Mouse (Mus musculus) right cerebral cortex, adult 18-20 months (tissue): ENCODE results near the gene Tmem132c.
"Not testable (repeated sequence)": the region's sequence is repeated elsewhere in the genome, so short reads cannot be mapped to it uniquely, and the experiment has no call there.

ENCODE experiments used
- DNase-seq: peaks from one replicate; pipeline ENCODE4 v3.0.0; 2022; ENCODE audit warnings: mixed read lengths

The Tmem132c gene

DNA sequence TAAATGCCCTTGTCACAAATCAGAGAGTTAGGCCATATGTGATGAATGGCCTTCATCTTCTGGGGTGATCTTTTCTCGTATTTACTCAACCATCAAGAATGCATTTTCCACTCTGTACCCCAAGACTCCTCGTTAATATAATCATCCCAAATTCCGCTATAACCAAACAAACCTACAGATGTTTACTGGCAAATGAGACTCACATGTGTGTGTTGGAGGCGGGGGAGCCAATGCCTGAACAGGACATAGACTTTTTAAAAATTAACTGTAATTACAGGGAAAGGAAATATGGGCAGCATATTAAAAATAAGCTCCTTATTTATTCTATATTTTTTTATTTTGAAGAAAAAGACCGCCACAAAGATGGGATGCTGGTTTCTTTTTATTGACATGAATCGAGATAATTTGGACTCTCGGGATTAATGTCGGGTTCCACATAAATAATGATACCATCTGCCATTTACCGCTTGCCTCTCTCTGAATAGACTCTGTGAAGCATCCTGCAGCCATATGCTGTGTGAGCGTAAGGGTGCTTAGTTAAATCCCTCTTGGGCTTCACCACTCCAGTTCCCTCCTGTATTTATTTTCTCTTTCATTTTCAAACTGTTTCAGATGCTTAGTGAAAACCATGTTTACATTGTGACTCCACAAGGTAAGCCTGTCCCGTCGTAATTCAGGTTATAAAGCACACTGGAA lies 105.6 kb downstream of the Tmem132c start:
- DNase-seq = no peak

DNA sequence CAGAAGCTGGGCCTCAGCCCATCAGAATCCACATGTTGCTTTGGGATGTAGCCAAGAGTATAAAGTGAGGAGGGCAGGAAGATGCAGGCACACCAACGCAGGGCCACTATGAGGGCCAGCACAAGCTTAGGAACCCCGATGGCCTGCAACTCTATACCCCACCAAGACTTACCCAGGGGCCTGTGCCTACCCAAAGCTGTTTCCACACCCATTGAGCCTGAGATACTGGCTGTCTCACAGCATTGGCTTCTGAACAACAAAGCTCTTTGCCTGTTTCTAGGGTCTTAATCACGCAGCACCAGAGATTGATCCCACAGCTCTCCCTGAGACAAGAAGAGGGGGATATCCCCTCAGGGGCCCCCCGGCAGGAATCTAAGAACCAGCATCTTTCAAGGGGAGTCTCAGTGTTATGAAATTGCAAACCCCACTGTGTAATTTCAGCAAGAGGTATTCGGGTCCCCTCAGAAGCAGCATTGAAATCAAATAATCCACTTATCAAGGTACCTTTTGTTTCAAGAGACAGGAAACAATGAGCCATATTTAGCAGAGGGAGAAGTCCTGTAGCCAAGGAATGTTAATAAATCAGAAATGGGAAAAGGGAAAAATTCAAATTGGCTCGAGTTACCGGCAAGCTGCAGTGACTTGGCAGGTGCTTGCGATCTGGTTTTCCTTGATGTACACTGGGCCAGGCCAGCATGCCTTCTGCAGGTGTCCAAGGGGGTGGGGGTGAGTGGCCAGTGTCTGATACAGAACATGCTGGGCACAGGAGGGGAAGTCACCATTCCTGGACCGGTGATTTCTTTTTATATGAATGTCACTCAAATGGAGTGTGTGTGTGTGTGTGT lies 107.8 kb downstream of the Tmem132c start:
- no peak for DNase-seq

DNA sequence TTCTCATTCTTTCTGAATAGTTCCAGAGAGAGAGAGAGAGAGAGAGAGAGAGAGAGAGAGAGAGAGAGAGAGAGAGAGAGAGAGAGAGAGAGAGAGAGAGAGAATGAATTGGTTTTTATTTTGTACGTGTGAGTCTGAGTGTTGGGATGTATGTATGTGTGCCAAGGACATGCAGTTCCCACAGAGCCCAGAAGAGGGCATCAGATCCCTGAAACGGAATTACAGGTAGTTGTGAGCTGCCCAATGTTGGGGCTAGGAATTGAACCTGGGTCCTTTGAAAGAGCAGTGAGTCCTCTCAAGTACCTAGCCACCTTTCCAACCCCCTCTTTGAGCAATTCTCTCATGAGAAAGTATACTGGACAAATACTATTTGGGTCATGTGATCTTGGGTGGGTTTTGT lies 111.4 kb downstream of the Tmem132c start:
- no peak for DNase-seq

DNA sequence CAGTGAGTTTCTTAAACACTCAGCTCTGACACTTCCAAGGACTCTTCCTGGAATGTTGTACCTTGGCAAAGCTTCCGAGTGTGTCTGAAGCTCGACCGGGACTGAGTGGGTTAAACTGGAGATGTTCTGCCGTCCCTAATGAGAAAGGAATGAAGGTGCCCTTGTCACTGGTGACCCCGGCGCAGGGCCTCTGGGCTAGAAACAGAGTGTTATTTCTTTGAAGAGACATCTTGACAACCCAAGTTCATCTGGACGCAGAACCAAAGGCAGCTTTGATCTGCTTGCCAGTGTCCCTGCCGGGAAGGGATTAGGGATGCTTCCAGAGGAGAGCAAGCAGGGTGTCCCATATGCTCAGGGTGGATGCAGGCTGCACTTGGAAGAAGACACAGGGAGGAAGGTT lies 114.2 kb downstream of the Tmem132c start:
- no peak for DNase-seq

DNA sequence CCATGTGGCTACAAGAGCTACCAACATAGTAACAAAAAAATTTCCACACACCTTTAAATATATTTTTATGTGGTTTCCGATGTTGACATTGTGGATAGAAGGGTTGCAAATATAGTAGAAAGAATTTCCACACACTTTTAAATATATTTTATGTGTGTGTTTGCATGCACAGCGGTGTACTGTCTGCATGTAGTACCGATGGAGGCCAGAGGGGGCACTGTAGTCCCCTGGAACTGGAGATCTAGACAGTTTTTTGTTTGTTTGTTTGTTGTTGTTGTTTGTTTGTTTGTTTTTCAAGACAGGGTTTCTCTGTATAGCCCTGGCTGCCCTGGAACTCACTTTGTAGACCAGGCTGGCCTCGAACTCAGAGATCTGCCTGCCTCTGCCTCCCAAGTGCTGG lies 116.3 kb downstream of the Tmem132c start:
- not testable (repeated sequence) for DNase-seq

DNA sequence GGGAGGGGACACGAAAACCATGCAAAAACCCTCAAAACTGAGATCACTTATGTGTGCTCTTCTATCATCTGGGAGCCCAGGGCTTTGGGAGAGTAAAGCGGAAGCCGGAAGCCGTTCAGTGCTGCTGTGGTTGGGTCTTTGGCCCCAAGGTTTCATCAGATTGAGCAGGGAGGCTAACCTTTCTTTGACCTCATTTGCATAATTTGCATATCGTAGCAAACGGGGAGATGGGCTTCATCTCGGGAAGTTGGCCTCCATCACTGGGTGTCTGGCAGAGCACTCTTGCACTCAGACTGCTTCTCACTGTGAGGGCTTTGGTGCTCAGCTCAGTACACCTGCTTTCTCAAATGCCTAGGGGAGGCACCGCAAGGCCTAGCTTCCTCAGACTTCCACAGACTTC lies 119.5 kb downstream of the Tmem132c start:
- DNase-seq = no peak

DNA sequence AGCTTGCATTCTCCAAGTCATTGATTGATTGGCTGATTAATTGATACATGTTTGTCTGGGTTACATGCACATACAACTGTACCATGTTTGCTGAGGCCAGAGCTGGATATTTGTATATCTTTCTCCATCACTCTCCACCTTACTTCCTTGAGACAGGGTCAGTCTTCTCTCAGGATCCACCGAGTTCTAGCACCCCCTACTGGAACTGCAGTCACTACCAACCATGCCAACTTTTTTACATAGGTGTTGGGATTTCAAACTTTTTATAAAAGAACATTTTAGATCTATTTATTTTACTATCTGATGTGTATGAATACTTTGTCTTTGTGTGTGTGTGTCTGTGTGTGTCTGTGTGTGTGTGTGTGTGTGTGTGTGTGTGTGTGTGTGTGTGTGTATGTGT lies 123.5 kb downstream of the Tmem132c start:
- no peak for DNase-seq

DNA sequence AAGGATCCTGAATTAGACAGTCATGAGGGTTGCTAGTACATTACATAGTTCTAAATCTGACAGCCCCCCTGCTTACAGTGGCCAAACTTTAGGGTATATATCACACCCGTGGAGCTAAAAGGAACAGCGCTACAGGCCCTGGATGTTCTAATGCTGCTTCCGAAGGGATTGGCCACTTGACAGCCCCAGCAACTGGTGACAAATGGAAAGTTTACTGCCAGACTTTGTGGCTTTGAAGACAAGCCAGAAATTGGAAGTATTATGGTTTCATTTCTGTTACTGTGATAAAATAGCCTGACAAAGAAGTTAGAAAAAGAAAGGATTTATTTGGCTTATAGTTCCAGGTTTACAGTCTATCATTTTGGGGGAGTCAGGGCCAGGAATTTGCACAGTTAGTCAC lies 126.6 kb downstream of the Tmem132c start:
- no peak for DNase-seq

DNA sequence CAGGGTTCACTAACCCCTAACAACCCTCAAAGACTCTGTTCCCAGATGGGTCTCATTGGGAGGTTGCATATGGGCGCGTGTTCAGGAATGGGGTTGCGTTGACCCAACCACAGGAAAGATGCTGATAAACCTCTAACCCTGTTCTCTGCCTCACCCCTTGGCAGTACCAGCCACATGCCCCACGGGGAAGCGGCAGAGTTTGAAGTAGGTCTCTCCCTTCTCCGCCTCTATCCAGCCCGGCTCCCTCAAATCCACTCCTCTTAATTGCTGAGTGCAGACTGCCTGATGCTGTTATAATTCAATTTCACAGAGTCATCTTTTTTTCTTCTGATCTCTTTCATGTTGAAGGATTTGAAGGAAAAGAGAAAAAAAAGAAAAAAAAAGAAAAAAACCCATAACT lies 128.2 kb downstream of the Tmem132c start:
- DNase-seq = no peak

DNA sequence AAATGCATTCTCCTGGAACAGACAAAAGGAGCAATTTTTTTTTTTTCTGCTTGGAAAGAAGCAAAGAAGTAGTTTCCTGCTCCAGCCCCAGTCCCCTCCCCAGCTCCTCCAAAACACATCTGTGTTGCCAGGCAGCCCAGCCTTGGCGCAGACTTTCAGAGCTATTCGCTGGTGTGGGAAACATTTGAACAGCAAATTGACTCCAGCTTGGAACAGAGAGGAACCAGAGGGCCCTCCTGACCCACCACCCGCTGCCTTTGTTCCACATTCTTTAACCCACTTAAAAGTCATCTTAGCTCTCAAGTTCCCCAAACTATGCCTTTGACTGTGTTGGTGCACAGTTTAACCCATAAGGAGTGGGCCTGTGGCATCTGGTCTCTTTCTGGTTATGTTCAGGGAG lies 128.9 kb downstream of the Tmem132c start:
- no peak for DNase-seq

DNA sequence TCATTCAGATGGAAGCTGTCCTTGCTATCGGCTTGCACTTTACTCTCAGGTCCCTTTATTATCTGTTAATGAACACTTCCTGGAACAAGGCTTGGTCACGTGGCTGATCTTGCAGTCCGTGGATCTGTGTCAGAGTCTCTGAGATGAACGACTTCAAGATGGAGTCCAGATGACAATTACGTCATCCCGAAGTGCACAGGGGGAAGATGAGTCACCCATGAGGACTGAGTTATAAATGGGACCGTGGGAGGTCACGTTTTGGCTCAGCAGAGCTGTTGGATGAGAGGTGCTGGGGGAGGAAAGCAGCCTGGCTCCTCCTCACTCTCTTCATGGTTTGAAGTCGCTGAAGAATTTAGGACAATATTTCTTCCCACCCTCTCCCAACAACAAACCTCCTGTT lies 132.6 kb downstream of the Tmem132c start:
- peak; percentile 80 for DNase-seq

DNA sequence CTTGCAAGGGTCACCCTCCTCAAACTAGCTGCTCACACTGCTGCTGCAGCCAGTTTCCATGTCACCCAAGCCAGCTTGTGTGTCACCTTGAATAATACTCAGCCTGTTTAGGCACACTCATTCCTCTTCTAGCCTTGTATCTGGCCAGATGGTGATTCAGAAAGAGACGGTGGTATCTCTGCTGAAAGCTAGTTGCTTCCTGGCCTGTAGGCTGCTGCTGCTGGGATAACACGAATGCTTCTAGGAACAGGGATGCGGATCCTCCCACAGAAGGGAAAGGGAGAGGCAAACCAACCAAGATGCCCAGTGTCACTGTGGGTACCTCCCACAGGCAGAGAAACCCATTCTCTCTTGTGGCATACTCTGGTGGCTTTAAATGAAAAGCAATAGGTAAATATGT lies 134.0 kb downstream of the Tmem132c start:
- peak; percentile 17 for DNase-seq

DNA sequence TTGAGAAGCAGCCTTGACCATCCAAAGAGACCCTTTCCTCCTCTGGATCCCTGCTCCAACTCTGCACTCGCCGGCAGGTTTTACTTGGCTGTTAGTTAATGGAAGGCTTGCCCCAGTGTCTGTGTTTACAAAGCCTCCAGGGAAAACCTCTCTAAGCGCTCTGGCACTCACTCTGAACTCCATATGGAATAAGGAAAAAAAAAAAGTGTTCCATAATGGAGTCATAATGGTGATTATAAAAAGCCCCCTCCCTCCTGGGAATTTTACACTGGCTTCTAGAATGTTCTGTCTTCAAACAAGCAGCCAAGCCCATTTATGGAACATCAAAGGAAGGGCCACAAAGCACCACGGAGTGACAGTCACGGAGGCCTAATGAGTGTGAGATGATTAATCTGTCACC lies 136.9 kb downstream of the Tmem132c start:
- no peak for DNase-seq

DNA sequence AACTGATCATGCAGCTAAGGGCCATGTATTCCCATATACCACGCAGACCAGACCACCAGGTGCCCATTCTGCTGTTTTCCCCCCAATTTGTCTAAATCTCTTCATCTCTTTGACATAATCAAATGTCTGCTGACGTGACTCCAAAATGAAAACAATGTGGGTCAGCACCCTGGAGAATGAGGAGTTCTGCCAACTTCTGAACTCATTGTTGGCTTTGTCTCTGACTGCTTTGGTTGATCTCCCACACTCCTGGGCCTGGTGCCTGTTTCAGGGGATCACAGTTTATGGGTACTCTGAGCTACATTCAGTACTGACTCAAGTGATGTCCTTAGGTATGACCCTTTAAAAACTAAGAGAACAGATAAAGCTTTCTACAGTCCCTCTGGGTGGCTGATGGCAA lies 137.7 kb downstream of the Tmem132c start:
- no peak for DNase-seq

DNA sequence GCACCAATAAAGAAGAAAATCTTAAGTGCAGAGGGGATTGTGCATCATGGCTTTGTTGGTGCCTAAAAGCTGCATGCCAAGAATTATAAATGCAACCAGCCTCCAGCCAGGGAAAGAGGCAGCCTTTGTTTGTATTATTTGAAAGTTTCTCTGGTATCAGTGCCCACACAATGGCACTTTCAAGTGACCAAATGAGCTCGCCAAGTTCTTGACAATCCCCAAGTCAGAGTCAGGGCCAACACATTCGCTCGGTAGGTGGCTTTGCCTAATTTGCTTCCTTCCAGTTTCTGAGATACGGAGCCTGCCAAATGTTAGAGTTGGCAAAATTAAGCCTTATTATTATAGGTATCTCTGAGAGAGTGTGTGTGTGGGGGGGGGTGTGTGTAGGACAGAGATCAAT lies 139.6 kb downstream of the Tmem132c start:
- no peak for DNase-seq

DNA sequence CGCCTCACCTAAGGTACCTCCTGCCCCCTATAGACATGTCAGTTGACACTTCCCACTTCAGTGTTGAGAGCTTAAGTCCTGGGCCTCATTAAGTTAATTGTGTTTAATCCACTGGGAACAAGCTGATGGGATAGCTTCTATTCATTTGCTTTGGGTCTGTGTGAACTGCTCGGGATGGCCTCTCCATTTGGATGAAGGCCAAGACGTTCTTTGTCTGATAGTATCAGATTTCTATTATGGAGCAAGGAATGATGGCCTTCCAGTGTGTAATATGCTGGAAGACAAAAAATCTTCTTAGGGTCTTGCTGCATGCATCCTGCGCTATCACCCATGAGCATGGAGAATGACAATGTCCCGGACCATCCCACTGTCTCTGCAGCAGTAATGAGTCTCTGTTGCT lies 141.0 kb downstream of the Tmem132c start:
- no peak for DNase-seq

DNA sequence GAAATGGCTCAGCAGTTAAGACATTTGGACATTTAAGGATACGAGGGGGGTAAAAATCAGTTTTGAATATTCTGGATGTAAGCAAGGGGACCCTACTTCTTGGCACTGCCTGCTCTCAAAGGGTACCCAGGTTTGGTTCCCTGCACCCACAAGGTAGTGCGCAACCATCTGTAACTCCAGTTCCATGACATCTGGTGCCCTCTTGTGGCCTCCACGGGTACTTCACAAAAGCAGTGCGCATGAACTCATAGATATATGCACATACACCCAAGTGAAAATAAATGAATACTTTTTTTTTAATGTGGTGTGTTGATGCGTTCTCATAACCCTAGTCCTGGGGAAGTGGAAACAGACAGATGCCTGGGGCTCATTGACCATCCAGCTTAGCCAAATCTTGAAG lies 149.6 kb downstream of the Tmem132c start:
- DNase-seq = no peak

DNA sequence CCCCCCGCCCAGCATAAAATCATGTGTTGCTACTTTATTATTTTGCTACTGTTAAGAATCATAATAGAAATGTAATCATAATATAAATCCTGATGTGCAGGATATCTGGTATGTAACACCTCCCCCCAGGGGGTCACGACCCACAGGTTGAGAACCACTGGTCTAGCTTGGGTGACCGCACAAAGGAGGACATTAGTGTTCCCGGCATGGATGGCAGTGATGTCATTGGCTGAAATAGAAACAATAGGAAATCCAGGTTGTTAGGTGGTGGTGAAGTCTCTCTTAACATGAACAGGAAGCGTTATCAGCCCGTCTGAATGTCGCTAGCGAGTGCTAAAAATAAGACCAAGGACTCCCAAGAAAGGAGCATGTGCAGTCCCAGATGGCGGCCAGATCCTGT lies 155.3 kb downstream of the Tmem132c start:
- DNase-seq = no peak

DNA sequence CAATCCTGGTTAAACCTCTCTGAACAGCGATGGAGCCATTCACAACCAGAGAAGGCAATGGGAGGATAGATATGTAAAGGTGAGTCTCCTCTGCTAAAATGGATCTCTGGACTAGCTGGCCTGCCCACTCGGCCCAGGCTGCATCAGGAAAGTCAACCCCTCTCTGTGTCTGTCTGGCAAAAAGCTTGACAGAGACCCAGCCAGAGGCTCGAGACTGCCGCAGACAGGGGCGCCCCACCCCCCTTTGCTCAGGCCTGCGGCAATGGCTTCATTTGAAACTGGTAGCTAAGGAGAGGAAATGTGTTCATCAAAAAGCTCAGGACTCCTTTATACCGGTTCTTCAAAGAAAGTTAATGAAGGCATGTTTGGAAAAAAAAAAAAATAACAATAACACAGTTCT lies 156.4 kb downstream of the Tmem132c start:
- DNase-seq = no peak

DNA sequence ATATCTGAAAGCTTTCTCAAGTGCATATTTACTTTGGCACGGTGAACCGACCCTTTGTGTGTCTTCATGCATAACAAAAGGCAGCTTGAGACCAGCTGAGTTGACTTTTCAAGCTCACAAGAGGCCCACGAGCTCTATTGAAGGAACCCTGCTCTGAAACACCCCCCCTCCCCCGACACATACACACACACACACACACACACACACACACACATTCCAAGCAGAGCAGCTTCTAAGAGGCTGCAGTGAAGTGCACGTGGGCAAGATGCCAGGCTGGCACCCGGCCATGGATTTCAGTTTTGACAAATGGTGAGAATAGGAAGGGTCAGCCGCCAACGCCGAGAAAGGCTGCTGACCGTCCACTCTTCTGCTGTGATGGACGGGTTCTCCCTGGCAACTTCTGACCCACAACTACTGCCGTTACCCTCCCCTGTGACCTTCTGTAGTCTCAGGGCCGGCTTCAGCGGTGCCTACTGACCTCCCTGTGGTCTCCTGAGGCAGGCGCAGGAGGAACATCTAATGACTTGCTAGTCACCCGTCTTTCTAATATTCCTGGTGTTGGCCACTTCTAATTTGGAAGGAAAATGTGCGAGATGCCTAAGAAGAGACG lies 163.9 kb downstream of the Tmem132c start:
- DNase-seq = no peak

DNA sequence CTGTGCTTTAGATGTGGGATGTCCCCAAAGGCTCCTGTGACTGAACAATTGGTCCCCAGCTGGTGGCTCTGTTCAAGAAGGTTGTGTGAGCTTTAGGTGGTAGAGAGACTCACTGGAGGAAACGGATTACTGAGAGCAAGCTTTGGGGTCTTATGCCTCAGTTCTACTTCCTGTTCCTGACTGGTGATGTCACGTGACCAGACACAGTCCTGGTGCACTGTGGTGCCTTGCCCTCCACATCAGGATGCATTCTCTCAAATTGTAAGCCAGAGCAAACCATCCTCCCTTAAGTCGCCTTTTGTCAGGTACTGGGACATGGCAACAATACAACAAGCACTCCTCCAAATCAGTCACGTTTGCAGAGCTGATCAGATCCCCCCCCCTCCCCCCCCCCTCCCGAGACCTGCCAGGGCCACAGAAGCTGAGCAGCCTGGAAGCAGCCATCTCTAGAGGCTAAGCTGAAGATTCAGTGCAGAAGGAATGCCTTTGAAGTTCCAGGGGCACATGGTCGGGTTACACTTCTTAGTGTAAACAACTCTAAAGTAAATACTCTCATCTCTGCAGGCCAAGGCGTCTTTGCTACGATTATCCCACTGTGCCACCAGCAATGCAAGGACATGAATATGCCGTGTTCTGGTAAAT lies 164.5 kb downstream of the Tmem132c start:
- DNase-seq = no peak

DNA sequence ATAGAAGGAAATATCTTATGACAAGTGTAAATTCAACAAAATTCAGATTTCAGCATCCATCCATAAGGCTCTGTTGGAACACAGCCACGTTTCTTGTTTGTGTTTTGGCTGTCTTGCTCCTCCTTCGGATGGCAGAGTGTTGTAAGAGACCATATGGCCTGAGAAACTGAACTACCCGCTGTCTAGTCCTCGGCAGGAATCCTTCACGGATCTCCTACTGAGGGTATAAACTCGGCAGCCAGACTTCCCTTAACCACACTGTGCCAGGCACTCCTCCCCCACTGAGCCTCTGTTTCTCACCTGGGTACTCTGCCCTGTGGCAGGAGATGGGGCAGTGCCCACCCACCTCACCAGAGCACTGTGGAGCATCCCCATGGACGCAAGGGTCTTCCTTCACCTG lies 174.9 kb downstream of the Tmem132c start:
- peak; percentile 34 for DNase-seq

DNA sequence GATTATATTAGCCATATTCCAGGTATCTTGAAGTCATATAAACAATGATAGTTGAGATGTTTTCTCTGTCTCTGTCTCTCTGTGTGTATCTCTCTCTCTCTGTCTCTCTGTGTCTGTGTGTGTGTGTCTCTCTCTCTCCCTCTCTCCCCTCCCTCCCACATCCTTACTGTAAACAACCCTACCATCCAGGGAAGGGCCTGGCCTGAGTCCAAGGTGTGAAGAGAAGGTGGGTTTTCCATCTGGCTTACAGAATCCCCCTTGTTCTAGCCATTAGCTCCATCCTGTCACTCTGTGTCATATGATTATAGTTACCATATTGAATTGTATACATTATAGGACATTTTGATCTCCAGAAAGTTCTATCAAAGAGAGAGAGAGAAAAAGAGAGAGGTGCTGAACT lies 182.3 kb downstream of the Tmem132c start:
- no peak for DNase-seq

DNA sequence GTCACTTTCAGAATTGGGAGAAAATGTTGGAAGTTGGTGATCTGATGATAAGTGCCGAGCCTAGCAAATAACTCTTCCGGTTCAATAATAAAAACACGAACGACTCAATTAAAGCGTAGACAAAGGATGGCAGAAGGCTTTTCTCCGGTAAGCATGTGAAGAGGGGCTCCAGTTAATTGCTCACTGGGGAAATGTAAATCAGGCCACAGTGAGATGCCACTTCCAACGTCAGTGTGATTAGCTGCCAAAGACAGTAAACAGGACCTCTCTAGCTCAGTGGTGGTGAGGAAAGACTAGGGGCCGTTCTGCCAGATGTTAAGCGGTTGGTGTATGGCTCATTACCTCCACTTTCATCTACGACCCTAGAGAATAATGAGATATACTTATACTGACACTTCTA lies 187.5 kb downstream of the Tmem132c start:
- DNase-seq = no peak
